8 mouse cellular contexts compared by ENCODE assay signal in genomic region chr4:154011646-154012089, GRCm38 (mm10). TPM values are rescaled to one million over a fixed set of nuclear protein-coding genes. Genes with fewer than 3 reads are reported as not detected.
DNase-seq lines count a peak whose midpoint lies in the region; ATAC-seq and TF ChIP-seq lines count a peak whose summit lies in the region.

Lrrc47 (plus strand) TSS chr4:154011731.

- intact Hi-C loops in left cerebral cortex, adult 2 months (cut with DNase I): loop anchor here (1.0 to 5.0 kb wide), 2 partner anchors 36 to 146 kb away; partner anchors contain the start of genes Cep104 and Dffb

- peak; percentile 89 for DNase-seq in ZHBTc4 (ENCODE audit: low read depth, low spot score)
- DNase-seq in cerebellum, postnatal 25 days: peak; percentile 88 to 92
- peak; percentile 85 for DNase-seq in frontal cortex, postnatal 36 days (ENCODE audit: low spot score in 2 of 2)
- peak; percentile 87 for DNase-seq in hindbrain, embryonic 14.5 days (ENCODE audit: low spot score)
- DNase-seq in left cerebral cortex, adult 2 months (ENCODE audit: extremely low spot score in 1 of 2, low spot score in 2 of 2): peak; percentile 83 to 85
- peak; percentile 91 for DNase-seq in right cerebral cortex, adult 18-20 months
- peak; percentile 65 for DNase-seq in urinary bladder, adult 2 months (ENCODE audit: low spot score)

- H3K4me2 ChIP-seq in hindbrain, embryonic 14.5 days (replicated peaks): peak within 1 kb of the TSS; percentile 99

- no peaks in the 10 kb centered on the region for H3K9me3 ChIP-seq in hindbrain, embryonic 14.5 days (ENCODE audit: control insufficient read depth, low read length)

- peak within 1 kb of the TSS; percentile 86 for H3K9ac ChIP-seq in hindbrain, embryonic 14.5 days

- peaks cover 31% of the 10 kb centered on the region for H3K36me3 ChIP-seq in hindbrain, embryonic 14.5 days (replicated peaks; ENCODE audit: control insufficient read depth, insufficient read depth)

- peak within 1 kb of the TSS; percentile 100 for H3K4me3 ChIP-seq in hindbrain, embryonic 14.5 days (replicated peaks; ENCODE audit: low read length)
- peak within 1 kb of the TSS; percentile 94 for H3K4me3 ChIP-seq in left cerebral cortex, adult 2 months

- ATAC-seq in hindbrain, embryonic 14.5 days (ENCODE audit: low FRiP score): peak; percentile 93
- peak; percentile 95 for ATAC-seq in megakaryocyte, adult 5-6 weeks (ENCODE audit: poor library complexity, severe bottlenecking)

- peaks cover 16% of the 10 kb centered on the region for H3K4me1 ChIP-seq in hindbrain, embryonic 14.5 days (replicated peaks; ENCODE audit: control insufficient read depth, insufficient read depth, low read length)

- peak within 1 kb of the TSS; percentile 15 for H3K27ac ChIP-seq in hindbrain, embryonic 14.5 days
- H3K27ac ChIP-seq in left cerebral cortex, adult 2 months: peak within 1 kb of the TSS; percentile 92

- H3K27me3 ChIP-seq in hindbrain, embryonic 14.5 days (ENCODE audit: control insufficient read depth, insufficient read depth, low read length): no peaks in the 10 kb centered on the region

- under 1% methylated on average over 59 of the region's 59 CpGs for WGBS in hindbrain, embryonic 14.5 days

- no peak; the same call in 1 of the 2 replicates for TF ChIP-seq CTCF in left cerebral cortex, adult 2 months (IDR thresholded peaks at IDR 0.05)

RNA-seq across cellular contexts. Expression of gene Lrrc47, which starts in this region (rescaled TPM):
- 9.9 and 12.3 TPM in 2 replicates for polyA plus RNA-seq in hindbrain, embryonic 14.5 days (2014; fragmentation: Nextera tagmentation; extraction: Ambion mirVana)
- total RNA-seq in left cerebral cortex, adult 2 months (2021): 10 to 100 TPM; 56.9 to 79.2 TPM
- total RNA-seq in megakaryocyte, adult 5-6 weeks (2015): 7.0 and 11.4 TPM in 2 replicates
- total RNA-seq in megakaryocyte, adult 5-6 weeks (2017): 11.3 and 21.1 TPM in 2 replicates
- polyA plus RNA-seq in urinary bladder, adult 2 months (2012; rRNA removed): 26.7 and 28.7 TPM in 2 replicates

Comparison
In these comparisons a context has a peak if more than half of its experiments do, and no peak if none do; other contexts are left out.
1. Peak in every context shown above with its lines: DNase-seq, ATAC-seq, H3K4me3 ChIP-seq and H3K27ac ChIP-seq.